Mouse (Mus musculus) CD4-positive naive resting alpha-beta T cell, adult 57 days (primary cell): ENCODE measurements around the gene Pml. TPM values are rescaled to one million over a fixed set of nuclear protein-coding genes. Genes with fewer than 3 reads are reported as not detected.

Experiments
- total RNA-seq: library from RNA; stranded (reverse); gene quantifications from one replicate; pipeline ENCODE4 v1.2.4, GENCODE M21; 2023

Gene Pml
- total RNA-seq, result 82.1 TPM

DNA sequence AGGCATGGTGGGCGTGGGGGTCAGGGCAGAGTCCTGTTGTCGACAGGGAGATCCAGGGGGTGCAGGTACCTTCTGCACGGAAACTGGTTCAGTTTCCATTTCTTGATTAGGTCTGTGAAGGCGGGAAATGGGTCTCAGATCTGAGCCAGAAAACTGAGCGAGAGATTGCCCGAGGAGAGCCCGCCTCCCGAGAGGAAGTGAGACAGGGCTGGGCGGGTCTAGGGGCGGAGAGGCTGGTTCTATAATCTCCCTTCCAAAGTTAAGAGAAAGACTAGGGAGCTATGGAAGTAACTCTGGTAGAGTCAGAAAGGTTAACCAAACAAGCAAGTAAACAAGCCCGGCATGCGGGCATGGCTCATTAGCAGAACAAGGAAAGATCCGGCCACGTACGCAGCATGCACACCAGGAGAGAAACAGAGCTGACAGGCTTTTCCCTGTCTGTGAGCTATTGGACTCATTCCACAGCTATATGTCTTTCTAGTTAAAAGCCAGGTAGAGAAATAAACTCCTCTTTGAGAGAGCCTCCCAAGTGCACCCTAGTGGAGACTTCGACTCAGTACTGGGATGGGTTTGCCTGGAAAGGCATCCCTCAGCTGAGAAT is at the start of gene Pml:
Gene Pml, minus strand, starts transcription at position 195 of the 601 bp plus-strand sequence.

DNA sequence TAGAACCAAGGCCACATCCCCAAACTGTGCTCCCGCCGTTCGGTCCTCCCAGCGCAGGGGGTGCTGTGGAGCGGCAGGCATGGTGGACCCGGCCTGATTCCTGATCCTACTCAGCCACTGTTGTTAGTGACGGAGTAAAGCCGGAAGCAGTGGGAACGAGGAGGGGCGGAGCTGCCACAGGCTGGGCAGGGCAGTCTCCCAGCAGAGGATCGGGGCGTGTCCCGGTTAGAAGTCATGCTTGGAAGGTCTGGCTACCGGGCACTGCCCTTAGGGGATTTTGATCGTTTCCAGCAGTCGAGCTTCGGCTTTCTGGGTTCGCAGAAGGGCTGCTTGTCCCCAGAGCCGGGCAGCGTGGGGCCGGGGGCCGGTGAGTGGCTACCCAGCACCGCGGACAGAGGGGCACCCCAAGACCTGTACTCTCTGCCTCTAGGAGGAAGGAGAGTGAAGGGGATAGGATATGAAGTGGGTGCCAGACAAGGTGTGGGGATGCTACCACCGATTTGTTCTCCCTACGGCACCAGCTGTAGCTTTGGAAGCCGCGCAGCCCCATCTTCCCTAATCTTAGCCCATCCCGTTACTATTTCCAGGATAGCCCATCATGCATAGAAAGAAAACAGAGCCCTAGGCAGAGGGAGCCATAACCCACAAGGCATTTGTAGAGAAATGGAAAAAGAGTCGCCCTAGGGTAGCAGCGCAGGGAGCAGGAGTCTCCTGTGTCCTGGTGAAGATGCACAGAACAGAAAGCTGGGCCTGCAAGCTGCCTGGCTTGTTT is 3.6 kb upstream of the Pml start, which contains the start of gene Stoml1:
Gene Stoml1, plus strand, starts transcription at position 132 of the 772 bp plus-strand sequence.

DNA sequence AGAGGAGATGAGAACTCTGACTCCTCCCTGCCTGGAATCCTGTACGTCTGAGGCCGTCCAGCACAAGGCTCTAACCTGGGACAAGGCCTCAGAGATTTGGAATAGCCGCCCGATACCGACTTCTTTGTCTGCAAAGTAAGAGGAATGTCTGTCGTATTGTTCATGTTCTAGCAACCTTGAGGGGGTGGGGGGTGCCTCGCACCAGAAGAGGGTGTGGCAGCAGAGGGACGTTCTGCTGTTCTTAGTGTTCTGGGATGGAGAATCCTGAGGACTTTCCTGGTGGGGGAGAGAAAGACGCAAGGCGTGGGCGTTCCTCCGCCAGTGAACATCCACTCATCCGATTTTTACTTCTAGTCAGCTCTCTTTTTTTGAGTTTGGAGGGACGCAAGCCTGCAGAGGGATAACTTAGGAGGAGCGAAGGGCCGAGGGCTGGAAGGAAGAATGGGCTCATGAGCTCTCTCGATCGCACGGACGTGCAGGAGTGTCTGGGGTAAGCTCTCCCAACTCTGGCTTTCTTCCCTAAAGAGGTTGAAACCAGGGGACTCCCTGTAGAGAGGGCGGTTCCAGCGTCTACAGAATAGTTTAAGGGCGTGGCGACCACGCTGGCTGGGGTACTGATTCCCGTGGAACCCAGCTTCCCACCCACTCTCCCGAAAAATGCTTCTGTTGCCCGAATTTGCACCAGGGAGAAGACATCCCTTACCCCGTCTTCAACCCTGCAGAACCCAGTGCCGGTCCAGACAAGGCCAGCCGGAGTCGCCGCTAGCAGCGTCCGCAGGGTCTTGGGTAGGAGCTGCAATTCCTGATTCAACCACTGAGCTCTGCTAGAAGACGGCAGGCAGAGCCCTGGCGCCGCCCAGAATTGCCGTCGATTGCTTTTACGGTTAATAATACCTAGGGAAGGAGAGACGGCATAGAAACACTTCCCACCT is 45.8 kb downstream of the Pml start, which contains the start of the genes Islr and Islr2:
Gene Islr, minus strand, starts transcription at position 791 of the 932 bp plus-strand sequence.
Gene Islr2, minus strand, starts transcription at position 804 of the 932 bp plus-strand sequence.

Other genes starting within 250 kb of the Pml start
- gene Cyp11a1, start 243.4 kb downstream of the Pml start, total RNA-seq, result 0.27 TPM
- gene Stra6, start 186.0 kb downstream of the Pml start, total RNA-seq, result 2.3 TPM
- gene Ccdc33, start 131.0 kb downstream of the Pml start, total RNA-seq, result not detected
- not detected for gene Islr, start 45.5 kb downstream of the Pml start, total RNA-seq
- 0.38 TPM for gene Islr2, start 45.5 kb downstream of the Pml start, total RNA-seq
- 33.0 TPM for gene Stoml1, start 3.4 kb upstream of the Pml start, total RNA-seq
- gene Loxl1, start 63.4 kb upstream of the Pml start, total RNA-seq, result 1.1 TPM
- not detected for gene Tbc1d21, start 120.7 kb upstream of the Pml start, total RNA-seq
- not detected for gene Insyn1, start 238.8 kb upstream of the Pml start, total RNA-seq